Mouse (Mus musculus): ENCODE data around the gene Plxdc2.

The Plxdc2 gene

DNA sequence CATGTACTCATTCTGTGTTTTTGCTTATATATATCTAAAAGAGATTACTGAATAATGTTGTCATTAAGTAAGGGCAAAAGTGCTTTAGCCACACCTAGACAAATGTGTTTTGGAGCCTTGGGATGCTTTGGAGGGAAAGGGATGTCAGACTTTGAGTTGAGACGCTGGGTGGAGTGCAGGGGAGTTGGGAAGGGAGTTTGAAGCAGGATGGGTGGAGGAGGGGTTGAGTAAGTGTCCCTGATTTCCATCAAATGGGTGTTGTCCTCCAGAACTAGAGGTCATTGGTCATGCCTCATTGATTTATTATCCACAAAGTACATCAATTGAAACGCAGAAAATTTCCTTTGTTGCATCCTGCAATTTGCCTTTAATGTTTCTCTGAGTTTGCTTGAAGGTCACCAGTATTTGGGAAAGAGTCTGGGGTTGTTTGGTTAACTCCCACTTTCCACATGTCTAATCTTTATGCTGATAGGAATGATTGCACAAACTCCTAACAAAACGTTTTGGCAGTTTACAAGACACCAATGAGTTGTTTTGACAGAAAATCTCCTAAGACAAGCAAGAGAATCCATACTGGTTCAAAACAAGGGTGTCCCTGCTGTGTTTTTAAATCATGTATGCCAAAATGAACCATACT, 58.4 kb downstream of the Plxdc2 start:
- DNase-seq (ENCODE audit: low spot score), result peak; percentile 13

DNA sequence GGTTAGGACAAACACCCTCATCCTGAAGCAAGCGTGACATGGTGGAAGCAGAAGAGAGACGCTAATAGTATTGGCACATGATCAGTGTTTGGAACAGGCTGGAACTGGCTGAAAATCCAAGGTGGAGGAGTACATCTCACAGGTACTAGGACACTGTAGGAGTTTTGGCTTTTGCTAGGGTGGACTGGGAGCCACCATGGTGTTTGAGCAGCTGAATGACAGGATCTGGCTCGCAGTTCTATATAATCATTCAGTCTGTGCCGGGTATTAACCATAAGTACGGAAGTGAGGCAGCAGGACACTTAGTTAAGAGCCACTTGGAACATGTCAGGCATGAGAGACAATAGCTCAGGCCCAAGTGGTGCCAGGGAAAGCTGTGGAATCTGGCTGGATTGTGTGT, 82.9 kb downstream of the Plxdc2 start:
- DNase-seq (ENCODE audit: low spot score), result no peak

DNA sequence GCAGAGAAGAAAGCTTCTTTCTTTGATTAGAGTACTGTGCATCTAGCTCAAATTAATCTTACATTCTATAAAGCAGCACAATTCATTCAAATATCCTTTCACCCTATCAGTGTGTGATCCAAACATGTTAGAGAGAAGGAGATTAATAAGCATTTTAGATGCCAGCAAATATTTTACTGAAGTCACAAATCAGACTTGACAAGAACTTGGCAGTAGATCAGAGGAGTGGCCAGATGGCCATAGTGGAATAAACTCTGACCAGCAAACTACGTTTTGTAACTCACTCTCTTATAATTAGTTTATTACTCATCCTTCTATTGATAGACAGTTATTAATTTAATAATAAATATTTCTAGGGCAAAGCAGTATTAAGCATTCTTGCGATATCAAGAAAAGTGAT, 86.5 kb downstream of the Plxdc2 start:
- no peak for DNase-seq (ENCODE audit: low spot score)

DNA sequence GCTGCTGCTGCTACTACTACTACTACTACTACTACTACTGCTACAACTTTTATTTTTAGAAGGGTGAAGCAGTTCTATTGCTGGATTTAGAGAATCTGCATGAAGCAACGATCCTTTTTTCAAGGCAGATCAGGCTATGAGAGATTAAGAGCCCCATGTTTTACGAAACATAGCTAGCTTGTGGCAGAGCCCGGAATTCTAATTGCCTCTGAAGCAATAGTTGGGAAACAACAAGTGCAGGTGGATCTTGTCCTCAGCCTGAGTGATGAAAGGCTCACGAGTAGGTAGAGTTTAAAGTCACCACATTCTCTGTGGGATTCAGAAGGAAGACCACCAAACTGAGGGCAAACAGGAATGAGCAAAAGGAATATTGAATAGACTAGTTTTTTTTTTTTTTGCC, 91.8 kb downstream of the Plxdc2 start:
- no peak for DNase-seq (ENCODE audit: low spot score)

DNA sequence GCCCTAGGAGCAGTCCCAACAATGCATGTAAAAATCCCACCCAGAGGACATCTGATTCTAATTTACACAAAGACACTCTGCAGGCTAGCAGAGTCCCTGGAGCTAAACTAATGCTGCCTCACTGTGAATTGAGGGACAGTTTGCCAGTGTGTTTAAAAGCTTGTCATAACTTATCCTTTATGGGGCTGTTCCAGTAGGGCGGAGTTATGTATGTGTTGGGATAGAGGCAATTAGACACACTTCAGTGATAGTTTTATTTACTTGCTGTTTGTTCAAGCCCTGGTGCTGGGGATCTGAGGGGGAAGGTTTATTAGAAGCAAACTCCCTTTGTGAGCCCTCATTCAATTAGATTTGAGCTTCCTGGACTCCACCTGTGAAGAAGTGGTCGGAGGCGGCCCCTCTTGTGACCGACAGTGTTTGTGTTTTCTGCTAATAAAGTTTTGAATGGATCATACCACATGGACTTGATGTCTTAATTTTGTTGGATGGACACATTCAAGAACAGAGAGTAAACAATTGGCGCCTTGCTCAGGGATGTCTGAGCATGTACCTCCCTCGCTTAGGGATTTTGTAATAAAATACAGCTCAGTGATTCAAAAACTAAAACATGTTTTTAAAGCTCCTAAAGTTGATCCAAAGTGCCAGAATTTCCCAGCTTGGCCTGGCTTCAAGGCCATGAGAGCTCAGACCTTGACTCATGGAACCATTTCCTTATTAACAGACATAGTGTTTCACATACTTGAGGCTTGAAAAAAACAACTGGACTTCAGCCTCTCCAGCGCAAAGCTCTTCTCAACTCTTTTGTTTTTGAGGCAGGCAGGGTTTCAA, 94.9 kb downstream of the Plxdc2 start:
- DNase-seq (ENCODE audit: low spot score), result peak; percentile 30

DNA sequence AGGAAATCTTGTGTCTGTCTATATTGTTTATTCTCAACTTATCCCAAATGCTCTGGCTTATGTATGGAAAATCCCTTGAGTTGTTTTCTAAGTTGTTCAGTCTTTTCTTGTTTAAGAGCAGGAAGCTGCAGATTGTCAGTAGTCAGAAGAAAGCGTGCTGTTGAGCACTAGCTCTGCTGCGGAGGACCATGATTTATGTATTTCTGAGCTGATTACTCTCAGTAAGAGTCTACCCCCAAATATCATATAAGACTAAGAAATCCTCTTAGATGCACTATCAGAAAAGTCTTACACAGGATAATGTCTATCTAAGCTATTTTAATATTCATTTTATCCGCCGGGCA, 95.5 kb downstream of the Plxdc2 start:
- DNase-seq (ENCODE audit: low spot score), result no peak

DNA sequence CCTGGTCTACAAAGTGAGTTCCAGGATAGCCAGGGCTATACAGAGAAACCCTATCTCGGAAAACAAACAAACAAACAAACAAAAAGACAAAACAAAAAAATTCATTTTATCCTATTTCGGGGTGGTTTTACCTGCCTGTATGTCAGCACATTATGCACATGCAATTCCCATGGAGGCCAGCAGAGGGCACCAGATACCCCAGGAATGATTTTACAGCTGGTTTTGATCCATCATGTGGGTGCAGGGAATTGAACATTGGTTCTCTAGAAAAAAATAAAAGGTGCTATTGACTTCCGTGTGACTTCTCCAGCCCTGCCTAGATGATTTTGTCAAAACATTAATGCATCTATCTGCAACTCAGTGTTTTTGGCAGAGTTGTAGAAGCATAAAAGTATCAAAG, 96.0 kb downstream of the Plxdc2 start:
- DNase-seq (ENCODE audit: low spot score), result no peak

DNA sequence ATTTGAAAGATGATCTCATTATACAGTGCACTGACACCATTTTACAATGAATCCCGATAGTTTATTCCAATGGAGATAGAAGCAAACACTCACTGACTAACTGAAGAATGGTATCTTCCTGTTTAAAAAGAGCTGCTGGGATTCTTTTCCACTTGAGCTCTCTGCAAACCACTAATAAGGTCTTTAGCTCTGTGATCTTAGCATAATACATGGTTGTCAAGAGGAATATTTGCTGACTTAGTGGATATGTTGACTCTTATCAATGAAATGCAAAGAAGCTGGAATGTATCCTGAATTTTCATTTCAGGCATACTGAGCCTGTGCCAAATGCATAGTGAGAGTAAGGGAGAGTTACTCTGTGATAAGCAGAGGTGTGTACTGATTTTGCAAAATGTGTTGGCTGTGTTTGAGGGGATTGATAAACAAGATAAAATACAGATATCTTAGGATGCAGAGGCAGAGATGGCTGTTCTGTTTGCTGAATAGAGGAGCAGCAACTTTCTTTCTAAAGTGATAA, 100.2 kb downstream of the Plxdc2 start:
- DNase-seq (ENCODE audit: low spot score), result no peak

DNA sequence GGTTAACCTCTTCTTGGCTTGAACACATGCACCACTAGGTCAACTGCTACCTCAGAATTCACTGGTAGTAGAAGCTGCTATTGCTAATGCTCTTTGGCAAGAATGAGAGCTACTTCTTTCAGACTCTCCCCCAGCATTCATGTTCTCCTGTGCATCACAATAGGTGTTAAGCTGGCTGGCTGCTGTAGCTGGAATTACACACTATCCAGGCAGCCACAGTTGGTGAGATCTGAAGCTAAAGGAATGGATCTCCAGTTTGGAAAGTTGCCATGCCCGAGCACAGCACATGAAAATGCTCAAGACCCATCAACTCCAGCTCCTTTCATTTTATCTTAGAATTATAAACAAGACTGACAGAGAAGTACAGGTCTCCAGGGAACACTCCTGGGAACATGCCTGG, 103.4 kb downstream of the Plxdc2 start:
- no peak for DNase-seq (ENCODE audit: low spot score)

DNA sequence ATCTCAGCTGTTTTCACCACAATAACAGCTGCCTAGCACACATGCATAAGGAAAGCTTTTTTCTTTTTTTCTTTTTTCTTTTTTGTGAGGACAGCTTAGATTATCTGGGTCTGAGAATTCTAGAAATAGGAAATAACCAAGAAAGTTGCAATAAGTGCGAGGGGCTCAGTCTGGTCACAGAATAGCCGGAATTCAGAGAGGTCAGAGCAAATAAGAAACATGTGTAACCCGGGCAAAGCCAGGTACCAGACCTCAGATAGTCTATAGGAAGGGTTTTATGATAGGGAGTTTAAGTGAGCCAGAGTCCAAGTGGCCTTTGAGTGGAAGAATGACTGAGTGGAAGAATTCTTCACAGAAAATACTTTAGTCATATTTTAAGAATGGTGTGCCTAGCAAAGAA, 114.0 kb downstream of the Plxdc2 start:
- DNase-seq (ENCODE audit: low spot score), result no peak

DNA sequence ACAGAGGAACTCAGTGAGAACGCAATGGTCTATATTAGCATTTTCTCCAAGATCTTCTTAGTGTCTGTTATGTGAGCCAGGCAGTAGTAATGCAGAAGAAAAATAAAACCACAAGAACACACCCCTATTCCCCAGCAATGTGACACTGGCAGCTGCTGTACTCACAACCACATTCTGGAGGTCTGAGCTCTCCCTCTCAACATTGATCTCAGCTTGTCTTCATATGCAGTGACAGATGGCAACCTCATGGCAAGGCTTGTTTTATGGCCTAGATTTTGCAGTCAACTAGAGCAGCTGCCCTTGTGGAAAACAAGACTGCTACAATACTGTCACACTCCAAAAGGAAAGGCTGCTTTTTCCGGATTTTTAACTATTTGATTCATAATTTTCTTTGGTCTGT, 127.8 kb downstream of the Plxdc2 start:
- DNase-seq (ENCODE audit: low spot score), result no peak

DNA sequence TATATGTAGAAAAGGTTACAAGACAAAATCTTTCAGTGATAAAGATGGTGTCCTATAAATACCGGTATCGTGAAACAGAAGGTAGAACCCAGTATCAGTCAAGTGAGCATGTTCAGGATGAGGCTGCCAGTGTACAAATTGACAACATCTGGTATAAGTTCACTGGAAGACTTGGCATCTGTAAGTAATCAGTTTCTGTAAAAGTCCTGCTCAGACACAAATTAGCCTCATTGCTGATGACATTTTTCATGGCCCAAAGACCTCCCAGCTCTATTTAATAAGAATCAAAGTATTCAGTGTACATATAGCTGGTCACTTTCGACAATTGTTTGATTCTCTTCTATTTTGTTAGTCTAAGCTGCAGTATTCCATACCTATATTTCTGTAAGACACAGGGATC, 129.9 kb downstream of the Plxdc2 start:
- DNase-seq (ENCODE audit: low spot score), result no peak

DNA sequence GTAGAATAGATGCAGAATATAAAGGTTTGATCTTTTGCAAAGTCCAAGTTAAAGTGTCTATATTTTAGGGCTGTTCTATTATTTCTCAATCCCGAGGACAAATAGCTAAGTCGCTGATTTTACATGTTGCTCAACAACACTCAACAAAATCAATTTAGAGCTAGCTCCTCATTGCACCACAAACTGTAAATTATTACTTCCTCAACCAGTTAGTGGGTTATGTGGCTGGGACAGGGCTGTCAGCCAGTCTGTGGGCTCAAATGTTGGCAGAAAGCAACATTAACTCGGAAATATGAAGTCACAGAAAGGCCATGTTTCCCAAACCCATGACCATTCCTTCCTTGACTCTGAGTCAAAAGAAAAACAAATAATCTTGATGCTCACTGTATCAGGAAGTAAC, 135.1 kb downstream of the Plxdc2 start:
- peak; percentile 8 for DNase-seq (ENCODE audit: low spot score)

DNA sequence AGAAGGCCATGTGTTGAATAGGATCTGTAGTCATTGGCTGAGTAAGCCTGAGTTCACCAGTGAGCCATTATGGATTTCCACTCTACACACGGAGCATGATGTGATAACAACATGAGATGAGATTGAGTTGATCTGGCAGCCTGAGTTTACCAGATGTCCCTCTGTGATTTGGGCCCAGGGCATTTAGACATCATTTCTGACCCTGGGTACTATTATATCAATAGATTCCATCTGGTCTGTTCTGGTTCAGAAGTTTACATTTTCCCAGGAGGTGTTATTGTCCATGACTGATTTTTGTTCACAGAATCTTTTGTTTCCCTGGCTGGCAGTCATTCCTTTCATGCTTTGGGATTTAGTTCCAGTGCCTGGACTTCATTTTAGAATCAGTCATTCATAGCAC, 146.7 kb downstream of the Plxdc2 start:
- no peak for DNase-seq (ENCODE audit: low spot score)

DNA sequence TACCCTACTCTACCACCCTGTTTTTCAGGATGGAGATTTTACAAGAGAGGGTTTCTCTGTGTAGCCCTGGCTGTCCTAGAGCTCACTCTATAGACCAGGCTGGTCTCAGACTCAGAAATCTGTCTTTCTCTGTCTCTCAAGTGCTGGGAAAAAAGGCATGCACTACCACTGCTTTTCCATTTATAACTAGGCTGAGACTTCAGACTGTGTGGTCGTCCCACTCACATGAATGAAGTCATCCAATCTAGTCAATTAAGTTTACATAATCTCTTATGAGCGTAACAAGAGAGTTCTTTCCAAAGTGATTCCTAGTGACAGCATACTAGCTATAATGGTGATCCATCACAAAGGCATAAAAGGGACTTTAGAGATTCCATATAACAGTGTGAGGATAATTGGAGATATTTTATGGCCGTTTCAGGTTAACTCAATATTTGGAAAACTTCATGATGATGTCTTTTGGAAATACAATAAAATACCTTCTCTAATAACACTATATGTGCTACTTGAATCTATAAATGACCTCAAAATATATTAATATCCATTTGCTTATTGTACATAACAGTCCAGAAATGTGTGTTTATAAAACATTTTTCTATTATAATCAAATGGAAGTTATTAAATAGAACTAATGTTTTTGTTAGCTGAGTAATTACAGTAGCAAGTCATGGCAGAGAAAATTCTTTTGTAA, 151.6 kb downstream of the Plxdc2 start:
- DNase-seq (ENCODE audit: low spot score), result no peak

DNA sequence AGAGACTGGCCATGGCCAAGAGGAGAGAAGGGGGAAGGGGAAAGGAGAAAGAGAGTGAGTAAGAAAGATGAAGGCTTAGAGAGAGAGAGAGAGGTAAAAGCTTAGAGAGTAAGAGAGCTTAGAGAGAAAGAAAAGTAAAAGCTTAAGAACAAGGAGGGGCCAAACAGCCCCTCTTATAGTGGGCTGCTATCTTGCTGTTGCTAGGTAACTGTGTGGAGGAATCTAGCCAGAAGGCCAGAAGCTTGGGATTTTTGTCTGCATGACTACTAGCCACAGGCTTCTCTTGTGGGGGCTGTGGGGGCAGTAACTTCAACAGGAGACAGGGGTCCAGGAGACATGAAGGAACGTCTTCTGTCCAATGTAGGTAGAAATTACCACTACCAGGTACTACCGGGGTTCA, 162.0 kb downstream of the Plxdc2 start:
- DNase-seq (ENCODE audit: low spot score), result no peak

DNA sequence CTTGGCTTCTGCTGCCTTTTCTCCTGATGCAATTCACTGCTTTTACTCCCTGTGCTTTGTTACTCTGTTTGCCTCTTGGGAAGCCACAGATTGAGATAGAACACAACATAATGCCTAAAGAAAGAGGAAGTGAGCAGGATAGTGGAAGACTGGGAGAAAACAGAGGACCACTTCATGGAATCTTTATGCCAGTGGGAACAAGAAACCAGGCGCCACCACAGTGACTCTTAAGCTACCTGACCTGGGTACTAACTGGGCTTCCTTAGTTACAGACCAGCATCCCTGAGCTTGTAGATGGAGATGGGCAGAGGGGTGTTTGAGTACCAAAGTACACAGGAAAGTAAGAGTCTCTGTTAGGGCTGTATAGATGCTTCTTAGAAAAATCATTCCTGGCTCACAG, 167.3 kb downstream of the Plxdc2 start:
- DNase-seq (ENCODE audit: low spot score), result no peak

DNA sequence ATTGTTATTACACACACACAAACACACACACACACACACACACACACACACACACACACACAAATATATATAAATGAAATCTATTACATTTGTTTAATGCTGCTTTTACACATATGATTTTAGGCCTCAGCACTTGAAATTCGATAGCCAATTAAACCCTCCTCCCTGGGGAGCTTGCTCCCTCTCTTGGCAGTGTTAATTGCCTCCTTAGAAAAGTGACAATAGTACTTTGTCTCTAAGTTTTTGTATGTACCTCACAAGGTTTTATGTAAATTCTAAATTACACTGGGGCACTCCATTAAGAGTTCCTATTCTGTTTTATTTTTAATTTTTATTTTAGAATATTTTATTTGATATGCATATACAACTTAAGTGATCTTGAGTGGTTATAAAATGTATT, 176.1 kb downstream of the Plxdc2 start:
- DNase-seq (ENCODE audit: low spot score), result no peak

DNA sequence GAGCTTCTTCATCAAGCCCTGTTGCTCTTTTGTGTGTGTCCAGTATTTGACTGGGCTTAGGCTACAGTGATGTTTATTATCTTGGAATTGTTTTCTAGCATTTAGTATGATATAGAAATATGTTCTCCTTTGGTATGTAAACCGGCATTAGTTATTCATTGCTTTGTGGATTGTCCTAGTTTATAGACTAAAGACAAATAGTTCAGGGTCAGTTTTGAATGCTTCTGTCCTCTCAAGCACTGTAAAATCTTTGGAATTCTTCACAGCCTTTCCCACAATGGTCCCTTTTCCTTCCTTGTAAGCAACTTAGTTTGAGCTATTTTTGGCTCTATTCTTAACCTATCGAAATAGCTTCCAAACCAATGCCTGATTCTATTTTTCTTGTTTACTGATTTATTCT, 178.5 kb downstream of the Plxdc2 start:
- no peak for DNase-seq (ENCODE audit: low spot score)

DNA sequence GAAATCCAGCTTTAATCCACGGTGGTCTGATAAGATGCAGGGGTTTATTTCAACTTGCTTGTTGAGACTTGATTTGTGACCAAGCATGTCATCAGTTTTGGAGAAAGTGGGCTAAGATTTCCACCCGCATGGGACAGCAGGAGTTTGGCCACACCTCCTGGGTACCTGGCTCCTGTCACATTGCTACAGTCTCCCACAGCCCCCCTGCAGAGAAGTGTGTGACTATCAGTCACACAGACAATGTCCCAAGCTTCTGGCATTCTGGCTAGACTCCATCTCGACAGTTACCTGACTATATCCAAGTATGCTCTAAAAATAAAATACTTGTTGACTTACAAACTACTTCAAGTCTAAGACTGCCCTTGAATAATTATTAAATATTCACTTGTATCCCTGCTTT, 185.1 kb downstream of the Plxdc2 start:
- no peak for DNase-seq (ENCODE audit: low spot score)

DNA sequence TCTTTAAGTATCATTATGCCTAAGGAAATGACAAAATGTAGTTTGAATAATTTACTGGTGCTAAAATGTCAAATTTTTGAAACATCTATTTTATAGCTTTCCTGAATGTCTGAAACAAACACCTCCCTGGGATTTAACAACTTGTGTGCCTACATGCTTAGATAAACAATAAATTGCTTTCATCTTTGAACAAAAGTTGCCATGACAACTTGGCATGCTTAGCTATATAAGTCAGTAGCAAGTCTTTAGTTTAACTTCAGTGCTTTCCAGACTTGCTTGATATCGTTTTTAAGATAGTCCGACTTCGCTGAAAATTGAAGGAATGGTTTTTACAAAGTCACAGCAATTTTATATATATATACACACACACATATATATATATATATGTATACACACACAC, 189.1 kb downstream of the Plxdc2 start:
- no peak for DNase-seq (ENCODE audit: low spot score)

DNA sequence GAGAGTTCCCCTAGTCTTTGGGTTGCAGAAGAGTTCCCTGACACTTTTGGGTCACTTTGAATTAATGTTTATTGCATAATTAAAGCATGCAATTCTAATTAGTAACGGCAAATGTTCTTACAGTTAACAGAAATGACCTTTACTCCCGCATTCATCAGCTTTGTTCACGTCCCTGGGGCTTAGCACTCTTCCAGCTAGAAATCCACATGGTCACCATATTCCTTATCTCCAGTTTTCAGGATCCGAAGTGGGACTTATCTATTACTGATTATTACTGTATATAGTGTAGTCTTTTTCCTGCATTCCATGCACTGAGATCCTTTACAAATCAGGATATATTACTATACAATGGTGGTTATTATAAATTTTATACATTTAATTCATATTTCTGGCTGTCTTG, 203.2 kb downstream of the Plxdc2 start:
- no peak for DNase-seq (ENCODE audit: low spot score)

DNA sequence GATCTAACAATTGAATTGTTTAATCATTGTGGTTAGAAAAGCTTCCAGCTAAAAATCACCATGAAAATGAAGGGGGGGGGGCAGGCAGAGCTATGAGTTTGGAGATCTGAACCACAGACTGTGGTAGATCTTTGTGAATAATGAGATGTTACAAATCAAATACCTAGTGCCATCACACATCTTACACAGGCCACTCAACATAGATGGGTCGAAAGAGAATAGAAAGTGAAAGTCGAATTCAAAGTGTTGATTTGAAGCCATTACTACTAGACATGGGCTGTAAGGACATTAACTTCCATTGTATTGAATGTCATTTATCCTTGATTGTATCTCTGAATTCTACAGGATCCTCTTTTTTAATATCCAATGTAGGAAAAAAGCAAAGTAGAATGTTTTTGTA, 212.2 kb downstream of the Plxdc2 start:
- DNase-seq (ENCODE audit: low spot score), result no peak

All from lung, postnatal 25 days (tissue).